Mouse (Mus musculus) mouse embryonic stem cell (cell line): ENCODE results near the gene Epha3.

Experiments used
- in situ Hi-C, 2 experiments: fragments of 300-500 bp; cut with MboI; formaldehyde crosslinking; loops; 1 replicate in 1 of 2; 3 replicates in 1 of 2; pipeline ENCODE4 v1.14.3; 2019 to 2020; ENCODE audit warnings: low sequenced_read_pairs in 2 of 2, low pct_unique_long_range_greater_than_20kb in 1 of 2, mixed read lengths in 1 of 2; ENCODE audit not compliant: unreplicated experiment in 1 of 2

Gene Epha3

DNA sequence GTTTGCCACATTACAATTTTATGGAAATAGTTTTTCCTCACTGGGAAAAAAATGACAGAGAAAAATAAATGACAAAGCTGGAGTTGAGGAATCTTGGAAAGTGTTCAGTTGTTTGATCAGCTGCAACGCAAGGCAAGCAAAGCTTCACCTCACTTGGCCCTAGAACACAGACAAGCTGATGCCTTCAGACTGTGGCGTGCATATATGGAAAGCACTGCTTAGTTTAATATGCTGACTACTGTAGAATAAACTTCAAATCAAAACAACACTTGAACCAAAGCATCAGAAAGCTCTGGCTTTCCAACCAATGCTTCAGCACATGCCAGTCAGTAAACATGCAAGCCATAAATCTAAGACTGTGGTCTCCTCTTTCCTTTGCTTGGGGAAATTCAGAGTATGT is 65.6 kb downstream of the Epha3 start:
- in situ Hi-C loops, result no loop called here

- in situ Hi-C loops, result no loop called here
Measured at GRCm38 (mm10) chr16:63794292-63794691, 69.7 kb downstream of the Epha3 start.

DNA sequence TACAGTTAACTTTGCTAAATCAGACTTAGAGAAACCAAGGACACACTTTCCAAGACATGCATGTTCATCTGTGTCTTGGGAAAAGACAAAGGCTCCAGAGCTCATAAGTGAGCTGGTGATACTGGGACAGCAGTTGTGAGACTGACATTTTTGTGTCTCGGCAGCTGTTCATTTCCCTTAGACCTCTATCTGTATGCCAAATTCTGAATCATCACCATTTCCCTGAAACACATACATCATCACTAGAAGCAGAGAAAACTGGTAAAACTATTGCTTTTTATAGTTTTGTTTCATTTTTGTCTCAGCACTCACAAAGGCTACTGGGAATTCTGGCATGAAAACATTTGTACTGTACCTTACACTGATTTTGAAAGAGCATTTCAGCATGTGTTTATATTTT is 70.2 kb downstream of the Epha3 start:
- in situ Hi-C loops, result no loop called here

- in situ Hi-C loops, result no loop called here
Measured at GRCm38 (mm10) chr16:63792084-63792483, 71.9 kb downstream of the Epha3 start.

GRCm38 (mm10) chr16:63783544-63783943 is 80.4 kb downstream of the Epha3 start:
- in situ Hi-C loops, result no loop called here

DNA sequence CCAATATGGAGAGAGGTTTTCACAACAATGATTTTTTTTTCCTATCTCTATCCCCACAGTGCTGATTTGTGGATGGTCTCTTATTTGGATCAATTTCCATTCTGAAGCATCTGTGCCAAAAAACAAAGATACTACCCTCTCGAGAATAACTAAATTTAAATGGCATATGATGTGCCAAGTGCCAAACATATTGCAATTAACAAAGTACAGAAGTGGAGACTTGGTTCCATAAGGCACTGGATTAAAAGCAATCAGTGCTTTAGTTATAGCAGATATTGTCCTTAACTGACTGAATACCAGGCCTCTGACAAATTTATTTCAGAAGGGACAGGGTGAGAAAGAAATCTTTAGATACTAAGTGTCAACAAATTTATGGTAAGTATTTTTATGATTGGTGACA is 81.9 kb downstream of the Epha3 start:
- in situ Hi-C loops, result no loop called here

DNA sequence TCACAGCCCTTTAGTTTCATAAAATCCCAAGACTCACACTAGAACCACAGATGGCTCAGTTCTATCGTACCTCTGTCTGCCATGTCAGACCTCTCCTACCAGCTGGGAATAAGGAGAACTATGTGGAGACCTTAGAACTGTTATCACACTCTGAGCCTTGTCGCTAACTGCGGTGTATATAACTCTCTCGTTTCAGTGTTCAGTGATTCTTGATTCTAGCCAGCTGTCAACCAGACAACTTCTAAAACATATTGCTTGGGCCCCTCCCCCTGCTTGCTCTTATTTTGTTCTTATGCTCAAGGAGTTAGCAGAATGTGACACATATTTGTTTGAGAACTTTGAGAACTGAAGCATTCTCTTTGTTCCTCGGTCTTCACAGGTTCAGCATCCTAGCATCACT is 83.8 kb downstream of the Epha3 start:
- in situ Hi-C loops, result no loop called here

GRCm38 (mm10) chr16:63777811-63778210 is 86.2 kb downstream of the Epha3 start:
- in situ Hi-C loops, result no loop called here

DNA sequence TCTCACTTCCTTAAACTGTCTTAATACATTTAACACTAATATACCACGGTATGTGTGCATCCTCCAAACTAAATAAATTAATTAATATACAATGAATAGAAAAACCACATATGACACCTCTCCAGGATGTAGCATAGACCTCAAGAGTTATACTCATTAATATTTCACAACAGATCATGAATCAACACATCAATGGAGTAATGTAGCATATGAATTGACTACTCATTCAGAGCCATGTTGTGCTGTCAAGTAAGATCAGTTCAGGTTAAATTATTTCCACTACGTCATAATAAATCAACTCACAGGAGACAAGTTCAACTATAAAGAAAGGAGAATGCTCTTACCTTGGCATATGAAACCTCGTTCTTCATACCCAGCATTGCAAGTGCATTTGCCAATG is 91.4 kb downstream of the Epha3 start:
- in situ Hi-C loops, result no loop called here

- in situ Hi-C loops, result no loop called here
Measured at GRCm38 (mm10) chr16:63767589-63767988, 96.4 kb downstream of the Epha3 start.

- in situ Hi-C loops, result no loop called here
Measured at GRCm38 (mm10) chr16:63761177-63761576, 102.8 kb downstream of the Epha3 start.

DNA sequence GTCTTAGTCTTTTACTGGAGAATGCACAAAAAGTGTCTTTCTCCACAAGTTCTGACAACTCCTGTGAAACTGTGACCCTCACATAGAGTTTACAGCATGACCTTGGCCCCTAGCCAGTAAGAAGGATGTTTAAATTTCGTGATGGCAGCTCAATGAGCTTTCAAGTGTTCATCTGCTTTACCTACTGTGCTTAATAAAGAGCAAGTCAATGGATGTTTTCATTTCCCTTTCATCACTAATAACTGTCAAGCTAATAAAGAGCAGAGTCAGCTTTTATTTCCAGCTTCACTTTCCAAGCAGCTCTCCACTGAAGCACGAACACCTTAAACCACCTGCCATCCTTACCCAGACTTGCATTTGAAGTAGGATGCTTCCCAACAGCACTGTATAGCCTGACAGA is 103.9 kb downstream of the Epha3 start:
- in situ Hi-C loops, result no loop called here

DNA sequence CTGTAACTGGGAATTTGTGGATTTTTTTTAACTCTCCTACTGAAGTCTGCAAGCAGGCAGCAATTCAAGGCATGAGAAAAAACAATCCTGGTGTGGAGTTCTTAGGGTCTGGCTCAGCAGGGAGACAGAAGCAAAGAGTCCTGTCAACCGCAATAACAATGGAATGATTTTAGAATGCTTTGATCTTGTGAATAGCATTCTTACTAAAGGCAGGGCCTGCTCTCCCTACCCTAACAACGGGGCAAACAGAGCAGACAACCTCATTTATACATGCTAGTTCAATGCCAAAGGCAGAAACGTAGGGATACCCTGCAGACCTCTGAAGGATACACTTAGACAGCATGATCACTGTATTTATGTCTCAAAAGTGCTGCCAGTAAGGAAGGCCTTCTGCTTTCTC is 110.9 kb downstream of the Epha3 start:
- in situ Hi-C loops, result no loop called here

DNA sequence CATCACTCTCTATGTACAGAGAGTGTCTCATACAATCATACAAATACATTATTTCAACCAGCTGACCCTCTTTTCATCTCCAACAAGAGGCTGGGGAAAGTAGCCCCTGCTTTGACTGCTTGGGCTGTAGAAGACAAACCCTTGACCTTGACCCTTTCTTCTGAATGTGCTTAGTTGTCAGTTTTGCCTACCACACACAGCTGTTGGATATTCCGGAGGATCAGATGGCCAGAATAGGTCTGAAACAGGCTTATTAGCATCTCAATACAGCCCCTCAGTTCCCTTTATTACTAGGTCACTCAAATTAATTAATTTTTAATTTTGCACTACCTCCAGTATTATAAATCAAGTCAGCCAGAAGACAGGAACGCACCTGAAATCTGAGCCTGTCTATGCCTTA is 116.2 kb downstream of the Epha3 start:
- in situ Hi-C loops, result no loop called here

GRCm38 (mm10) chr16:63745465-63745864 is 118.5 kb downstream of the Epha3 start:
- in situ Hi-C loops, result no loop called here

- in situ Hi-C loops, result no loop called here
Measured at GRCm38 (mm10) chr16:63743208-63743854, 120.6 kb downstream of the Epha3 start.

DNA sequence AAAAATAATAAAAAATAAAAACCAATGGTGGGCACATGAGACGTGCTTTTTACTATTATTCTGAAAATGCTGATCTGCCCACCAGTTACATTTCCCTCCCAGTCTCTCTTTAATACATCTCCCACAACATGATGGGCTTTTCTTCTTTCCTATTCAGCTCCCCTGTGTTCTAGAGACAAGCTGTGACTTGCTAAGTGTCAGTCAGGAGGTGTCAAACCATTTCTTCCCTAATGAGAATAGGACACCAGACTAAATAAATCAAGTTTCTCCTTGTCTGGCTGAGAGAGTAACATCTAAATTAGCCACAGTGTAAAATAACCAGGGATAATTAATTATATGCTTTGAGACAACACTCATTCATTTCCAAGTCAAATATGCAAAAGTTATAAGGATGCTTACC is 144.7 kb downstream of the Epha3 start:
- in situ Hi-C loops, result no loop called here

GRCm38 (mm10) chr16:63717317-63717716 is 146.7 kb downstream of the Epha3 start:
- in situ Hi-C loops, result no loop called here

DNA sequence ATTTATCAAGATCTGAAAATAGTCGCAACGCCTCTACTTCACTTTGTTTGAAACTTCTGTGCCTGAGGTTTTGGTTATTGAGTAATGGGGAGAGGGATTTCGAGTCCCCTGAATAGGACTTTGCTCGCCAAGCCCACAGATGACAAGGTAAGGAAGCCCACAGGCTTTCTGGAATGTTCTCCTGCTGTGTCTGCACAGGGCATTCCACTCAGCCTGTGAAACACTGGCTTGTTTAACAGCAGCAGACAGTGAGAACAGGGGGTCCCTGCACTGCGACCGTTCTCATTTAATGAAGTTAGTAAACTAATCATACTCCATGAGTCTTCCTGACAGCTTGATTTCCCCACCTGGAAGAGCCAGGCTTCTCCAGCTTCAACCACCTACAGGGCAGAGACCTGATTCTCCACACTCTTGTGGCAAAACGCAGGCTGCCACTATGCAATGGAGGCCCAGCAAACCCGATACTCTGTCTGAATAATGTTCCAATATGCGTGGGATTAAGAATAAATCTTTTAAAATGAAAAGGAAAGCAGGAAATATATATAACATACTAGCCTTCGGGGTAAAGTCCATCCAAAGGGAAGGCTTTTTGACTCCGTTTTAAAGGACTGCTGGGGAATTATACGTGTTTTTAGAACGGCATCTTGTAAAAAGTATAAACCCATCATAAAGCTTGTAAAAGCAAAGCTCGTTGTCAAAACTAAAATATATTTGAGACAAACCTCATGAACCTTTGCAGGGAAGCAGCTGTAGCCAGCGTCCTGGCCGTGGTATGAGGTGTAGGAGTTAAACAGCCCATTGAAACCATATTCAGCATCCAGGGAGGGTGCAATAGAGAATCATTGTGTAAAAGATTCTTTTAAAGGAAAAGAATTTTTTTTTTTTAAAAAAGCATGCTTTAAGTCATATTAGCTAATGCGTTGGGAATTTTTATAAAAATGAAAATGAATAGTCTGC is 156.8 kb downstream of the Epha3 start:
- in situ Hi-C loops, result no loop called here

DNA sequence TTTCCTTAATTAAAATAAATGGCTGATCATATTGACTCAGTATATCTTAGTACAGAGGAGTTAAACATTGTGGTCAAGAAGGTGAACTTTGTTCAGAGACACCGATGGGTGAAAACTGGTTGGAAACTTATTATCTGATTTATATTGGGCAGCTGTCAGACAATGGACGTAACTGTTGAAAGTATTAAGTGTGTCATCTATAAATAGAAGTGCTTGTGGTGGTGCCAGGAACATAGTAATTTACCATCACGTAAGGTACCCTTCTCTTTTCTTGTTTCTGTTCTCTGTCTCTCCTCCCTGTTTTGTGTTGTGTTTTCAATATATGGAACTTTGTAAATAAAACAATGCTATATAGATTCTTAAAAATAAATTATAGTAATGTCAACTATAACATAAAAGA is 174.6 kb downstream of the Epha3 start:
- in situ Hi-C loops, result no loop called here
